ENCODE assay signal across 29 mouse cellular contexts in the genomic region with DNA sequence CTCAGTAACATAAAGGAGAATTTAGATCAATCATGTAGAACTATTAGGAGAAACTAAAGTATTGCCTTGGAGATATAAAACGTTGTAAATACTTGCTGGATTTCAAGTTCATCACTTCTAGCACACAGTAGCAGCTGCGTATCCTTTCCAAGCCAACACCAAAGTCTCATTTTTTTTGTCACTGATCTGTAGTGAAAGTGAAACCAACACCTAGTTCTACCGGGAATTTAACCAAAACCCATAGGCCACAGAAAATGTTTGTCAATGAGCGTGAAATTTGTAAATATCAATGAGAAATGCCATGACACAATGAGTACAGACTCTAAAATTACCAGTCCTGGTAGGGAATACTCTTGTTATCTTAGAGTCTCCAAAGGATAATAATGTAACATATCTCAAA.
DNase-seq lines count a peak whose midpoint lies in the region; ATAC-seq and TF ChIP-seq lines count a peak whose summit lies in the region.
"Had no signal": no experiment of that assay in that cellular context is flagged by ENCODE, and none has a peak within 500 bp of the region (broad histone marks: within the 10 kb centered on the region; RNA-seq: fewer than 3 reads in every experiment).

No protein-coding gene starts in this region.

- no peaks in the 10 kb centered on the region; a peak in 1 of 4 replicates for H3K4me1 ChIP-seq in MEL (ENCODE audit: control insufficient read depth in 1 of 2, insufficient read depth in 2 of 2, low read length in 2 of 2)
- H3K4me1 ChIP-seq in kidney, embryonic 15.5 days, result no peaks in the 10 kb centered on the region
- H3K4me1 ChIP-seq: embryonic facial prominence, embryonic 10.5 days; embryonic facial prominence, embryonic 13.5 days; forebrain, embryonic 12.5 days; forebrain, embryonic 15.5 days; hindbrain, embryonic 10.5 days; hindbrain, embryonic 13.5 days; intestine, embryonic 15.5 days had no signal

- no peaks in the 10 kb centered on the region for H3K27me3 ChIP-seq in MEL (ENCODE audit: control insufficient read depth in 1 of 2, insufficient read depth in 2 of 2, low read length in 2 of 2)
- no peaks in the 10 kb centered on the region for H3K27me3 ChIP-seq in kidney, embryonic 15.5 days
- H3K27me3 ChIP-seq: embryonic facial prominence, embryonic 13.5 days; forebrain, embryonic 12.5 days; forebrain, embryonic 15.5 days; hindbrain, embryonic 13.5 days; intestine, embryonic 15.5 days had no signal

- no peak overlapping the region for H3K4me2 ChIP-seq in kidney, embryonic 15.5 days
- H3K4me2 ChIP-seq: embryonic facial prominence, embryonic 13.5 days; forebrain, embryonic 12.5 days; forebrain, embryonic 15.5 days; heart, embryonic 11.5 days; hindbrain, embryonic 13.5 days; intestine, embryonic 15.5 days had no signal

- H3K4me3 ChIP-seq in MEL (ENCODE audit: control insufficient read depth in 1 of 2, insufficient read depth in 1 of 2, low read depth in 2 of 2, low read length in 2 of 2), result peak overlapping the region in 1 of 2 experiments; percentile 43; a peak in 2 of 4 replicates
- H3K4me3 ChIP-seq in kidney, embryonic 15.5 days (replicated peaks), result no peak overlapping the region
- H3K4me3 ChIP-seq: embryonic facial prominence, embryonic 10.5 days; embryonic facial prominence, embryonic 13.5 days; erythroblast, embryonic 14.5 days; forebrain, embryonic 12.5 days; forebrain, embryonic 15.5 days; heart, adult 2 months; hindbrain, embryonic 10.5 days; hindbrain, embryonic 13.5 days; intestine, embryonic 15.5 days had no signal

- no peaks in the 10 kb centered on the region for H3K79me2 ChIP-seq in MEL (ENCODE audit: control insufficient read depth, insufficient read depth, low read length, poor library complexity)

- TF ChIP-seq POLR2A in MEL (IDR thresholded peaks at IDR 0.05; ENCODE audit: control insufficient read depth in 1 of 2, insufficient read depth in 1 of 2, low read depth in 1 of 2, low read length in 2 of 2, poor library complexity in 1 of 2), result no peak

- WGBS in kidney, embryonic 15.5 days, result 81% methylated on average over 4 of the region's 4 CpGs

- H3K9me3 ChIP-seq in MEL (replicated peaks; ENCODE audit: insufficient read depth, low read length), result no peaks in the 10 kb centered on the region
- no peaks in the 10 kb centered on the region for H3K9me3 ChIP-seq in kidney, embryonic 15.5 days (replicated peaks)
- H3K9me3 ChIP-seq: embryonic facial prominence, embryonic 10.5 days; embryonic facial prominence, embryonic 13.5 days; forebrain, embryonic 12.5 days; forebrain, embryonic 15.5 days; hindbrain, embryonic 10.5 days; hindbrain, embryonic 13.5 days; intestine, embryonic 15.5 days had no signal

- peaks cover 0 to 4% of the 10 kb centered on the region in 2 experiments; a peak in 1 of 4 replicates for H3K36me3 ChIP-seq in MEL (ENCODE audit: control insufficient read depth in 1 of 2, insufficient read depth in 2 of 2, low read length in 2 of 2)
- no peaks in the 10 kb centered on the region for H3K36me3 ChIP-seq in kidney, embryonic 15.5 days
- H3K36me3 ChIP-seq: embryonic facial prominence, embryonic 10.5 days; embryonic facial prominence, embryonic 13.5 days; forebrain, embryonic 12.5 days; forebrain, embryonic 15.5 days; hindbrain, embryonic 10.5 days; hindbrain, embryonic 13.5 days; intestine, embryonic 15.5 days had no signal

- H3K27ac ChIP-seq in MEL (ENCODE audit: control insufficient read depth, low read depth, low read length), result no peak overlapping the region
- no peak overlapping the region for H3K27ac ChIP-seq in kidney, embryonic 15.5 days
- H3K27ac ChIP-seq: embryonic facial prominence, embryonic 10.5 days; embryonic facial prominence, embryonic 13.5 days; forebrain, embryonic 12.5 days; forebrain, embryonic 15.5 days; heart, adult 2 months; hindbrain, embryonic 10.5 days; hindbrain, embryonic 13.5 days; intestine, embryonic 15.5 days had no signal

- TF ChIP-seq RAD21 in MEL (IDR thresholded peaks at IDR 0.05; ENCODE audit: low read depth, low read length), result no peak

- no peak for TF ChIP-seq EP300 in MEL (IDR thresholded peaks at IDR 0.05; ENCODE audit: low read depth in 1 of 2, low read length in 2 of 2)

- DNase-seq in frontal cortex, adult 2 months (ENCODE audit: extremely low spot score in 1 of 2, low spot score in 1 of 2), result no peak
- DNase-seq in 416B (ENCODE audit: low read depth) (peak; percentile 5), MEL (ENCODE audit: low read depth, low spot score) (no peak)
- DNase-seq in gastrocnemius, adult 8-10 months (ENCODE audit: low spot score in 2 of 2), result no peak
- DNase-seq: adrenal gland, adult 2 months; adrenal gland, postnatal 14 days; cerebellum, adult 11-12 months; cerebellum, adult 8-10 months; cerebellum, postnatal 10 days; cerebellum, postnatal 36 days; embryo, embryonic 11 days; gastrocnemius, postnatal 10 days; gastrocnemius, postnatal 36 days; heart, adult 2 months; heart, postnatal 36 days; kidney, adult 11 months had no signal

- TF ChIP-seq CTCF in MEL (IDR thresholded peaks at IDR 0.05 in 2 of 3, conservative IDR thresholded peaks at IDR 0.05 in 1 of 3; ENCODE audit: control insufficient read depth in 1 of 3, insufficient read depth in 1 of 3, low read depth in 2 of 3, low read length in 3 of 3, poor library complexity in 1 of 3, severe bottlenecking in 1 of 3), result no peak

- peak; percentile 41; the same call in 1 of the 2 replicates for ATAC-seq in frontal cortex, adult (ENCODE audit: low TSS enrichment)
- no peak for ATAC-seq in kidney, embryonic 15.5 days (replicated peaks; ENCODE audit: low FRiP score)
- ATAC-seq: CD4-positive, CD25-positive, alpha-beta regulatory T cell, adult 4 months; forebrain, embryonic 15.5 days; hindbrain, embryonic 16.5 days; intestine, embryonic 15.5 days had no signal

- peak overlapping the region; percentile 34; the same call in 1 of the 2 replicates for H3K9ac ChIP-seq in MEL (ENCODE audit: control insufficient read depth, low read depth, low read length, poor library complexity, severe bottlenecking)
- no peak overlapping the region for H3K9ac ChIP-seq in kidney, embryonic 15.5 days
- H3K9ac ChIP-seq: embryonic facial prominence, embryonic 13.5 days; forebrain, embryonic 12.5 days; forebrain, embryonic 15.5 days; hindbrain, embryonic 13.5 days; intestine, embryonic 15.5 days had no signal

TF ChIP-seq in MEL, 35 proteins besides CTCF, POLR2A, EP300 and RAD21:
- no peak for TF ChIP-seq KAT2A (conservative IDR thresholded peaks at IDR 0.05; ENCODE audit: low read depth, low read length)
